Mouse (Mus musculus): ENCODE results near the gene Metrn. TPM values are rescaled to one million over a fixed set of nuclear protein-coding genes. Genes with fewer than 3 reads are reported as not detected.
"Not testable (repeated sequence)": the region's sequence is repeated elsewhere in the genome, so short reads cannot be mapped to it uniquely, and the experiment has no call there.

The Metrn gene
- polyA plus RNA-seq, 1 experiment = 159 TPM

DNA sequence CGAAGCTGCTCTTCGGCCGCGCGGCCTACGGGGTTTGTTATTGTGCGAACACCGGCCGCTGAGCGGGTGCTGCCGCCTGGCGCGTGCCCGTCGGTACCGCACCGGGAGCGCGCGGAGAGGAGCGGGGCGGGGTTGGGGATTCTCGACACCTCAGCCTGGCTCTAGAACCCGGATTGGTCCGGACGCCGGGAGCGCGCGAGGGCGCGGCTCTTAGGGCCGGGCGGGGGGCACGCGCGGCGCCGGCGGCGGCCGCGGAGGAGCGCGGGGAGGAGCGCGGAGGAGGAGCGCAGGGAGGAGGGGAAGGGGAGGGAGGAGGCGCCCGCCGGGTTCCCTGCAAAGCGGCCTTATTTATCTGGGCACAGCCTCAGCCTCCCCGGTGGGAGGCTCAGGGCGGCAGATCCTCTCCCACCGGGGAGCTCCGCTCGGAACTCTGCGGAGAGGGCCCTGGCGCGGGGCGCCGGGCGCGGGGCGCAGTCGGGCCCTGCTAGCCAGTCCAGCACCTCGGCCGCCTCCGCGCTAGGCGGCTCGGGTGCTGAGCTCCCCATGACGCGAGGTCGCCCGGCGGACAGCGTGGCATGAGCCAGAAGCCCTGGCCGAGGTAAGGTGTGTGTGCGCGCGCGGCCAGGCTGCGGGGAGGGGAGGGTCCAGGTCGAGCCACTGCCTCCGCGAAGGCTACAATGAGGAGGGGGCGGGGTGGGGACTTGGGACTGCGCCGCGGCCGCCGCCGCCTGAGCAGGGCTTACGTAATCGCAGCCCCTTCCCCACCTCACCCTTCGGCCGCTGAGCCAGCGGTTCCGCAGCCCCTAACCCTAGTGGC lies 12.1 kb upstream of the Metrn start, which contains the start of gene Fbxl16:
Gene Fbxl16, plus strand, starts transcription at position 297 of the 817 bp plus-strand sequence.
- peak; percentile 81 to 92 for DNase-seq (ENCODE audit: extremely low spot score in 1 of 2, low spot score in 1 of 2)

DNA sequence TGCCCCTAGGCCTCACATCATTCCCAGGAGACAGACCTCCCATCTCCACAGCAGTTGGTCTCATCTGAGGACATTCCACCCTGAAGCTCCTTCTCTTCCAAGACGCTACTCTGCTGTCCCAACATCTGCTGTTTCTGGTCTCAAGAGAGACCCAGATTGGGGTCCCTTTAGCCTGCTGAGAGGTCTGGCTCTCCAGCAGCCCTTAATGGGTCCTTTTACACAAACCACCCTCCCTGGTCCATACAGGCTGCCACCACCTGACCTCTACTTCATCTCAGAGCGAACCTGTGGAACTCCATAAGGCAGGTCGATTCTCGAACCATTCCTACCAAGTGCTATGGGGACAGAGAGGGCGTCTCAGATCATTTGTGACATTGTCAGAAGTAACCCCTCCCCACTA lies 11.1 kb upstream of the Metrn start:
- DNase-seq (ENCODE audit: extremely low spot score in 1 of 2, low spot score in 1 of 2) = no peak

DNA sequence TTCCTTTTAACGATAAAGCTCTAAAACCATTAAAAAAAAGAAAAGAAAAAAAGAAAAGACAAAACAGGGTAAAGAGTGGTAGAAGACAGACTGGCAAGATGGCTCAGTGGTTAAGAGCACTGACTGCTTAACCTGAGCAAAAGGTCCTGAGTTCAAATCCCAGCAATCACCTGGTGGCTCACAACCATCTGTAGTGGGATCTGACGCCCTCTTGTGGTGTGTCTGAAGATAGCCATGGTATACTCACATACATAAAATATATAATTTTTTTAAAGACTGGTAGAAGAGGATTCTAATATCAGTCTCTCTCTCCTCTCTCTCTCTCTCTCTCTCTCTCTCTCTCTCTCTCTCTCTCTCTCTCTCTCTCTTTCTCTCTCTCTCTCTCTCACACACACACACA lies 10.5 kb upstream of the Metrn start:
- DNase-seq (ENCODE audit: extremely low spot score in 1 of 2, low spot score in 1 of 2) = not testable (repeated sequence)

- no peak for DNase-seq (ENCODE audit: extremely low spot score in 1 of 2, low spot score in 1 of 2)
Observed at GRCm38 (mm10) chr17:25806507-25806906, 9.6 kb upstream of the Metrn start.

DNA sequence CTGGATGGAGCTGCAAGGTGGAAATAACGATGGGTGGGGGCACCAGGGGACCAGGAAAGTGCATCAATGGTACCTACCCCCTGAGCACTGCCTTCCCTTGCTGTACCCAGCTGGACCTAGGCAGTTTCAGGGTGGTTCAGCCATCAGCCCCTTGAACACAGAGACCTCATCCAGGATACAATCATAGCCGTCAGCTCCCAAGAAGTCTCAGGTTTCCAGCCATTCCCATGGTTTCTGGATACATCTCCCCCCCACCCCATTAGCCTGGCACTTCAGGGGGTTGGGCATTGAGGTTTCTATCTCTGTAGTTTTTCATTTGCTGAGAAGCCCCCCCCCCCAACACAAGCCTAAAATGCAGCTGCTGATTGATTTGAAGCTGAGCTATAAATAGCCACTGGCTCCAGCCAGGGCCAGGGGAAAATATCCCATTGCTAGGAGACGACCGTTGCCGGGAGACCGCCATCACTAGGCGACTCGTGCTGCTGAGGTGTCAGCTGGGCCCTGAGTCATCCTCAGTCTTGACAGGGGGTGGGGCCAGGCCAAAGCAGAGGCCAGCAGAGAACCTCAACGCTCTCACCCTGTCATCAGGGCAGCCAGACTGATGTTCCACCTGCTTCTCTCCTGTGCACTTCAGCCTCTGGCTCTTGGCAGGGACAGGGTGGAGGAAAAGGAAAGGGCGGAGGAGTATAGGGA lies 6.0 kb upstream of the Metrn start:
- peak; percentile 87 to 88 for DNase-seq (ENCODE audit: extremely low spot score in 1 of 2, low spot score in 1 of 2)

- peak in 1 of 2 experiments; percentile 89 for DNase-seq (ENCODE audit: extremely low spot score in 1 of 2, low spot score in 1 of 2)
Observed at GRCm38 (mm10) chr17:25801029-25801428, 4.1 kb upstream of the Metrn start.

DNA sequence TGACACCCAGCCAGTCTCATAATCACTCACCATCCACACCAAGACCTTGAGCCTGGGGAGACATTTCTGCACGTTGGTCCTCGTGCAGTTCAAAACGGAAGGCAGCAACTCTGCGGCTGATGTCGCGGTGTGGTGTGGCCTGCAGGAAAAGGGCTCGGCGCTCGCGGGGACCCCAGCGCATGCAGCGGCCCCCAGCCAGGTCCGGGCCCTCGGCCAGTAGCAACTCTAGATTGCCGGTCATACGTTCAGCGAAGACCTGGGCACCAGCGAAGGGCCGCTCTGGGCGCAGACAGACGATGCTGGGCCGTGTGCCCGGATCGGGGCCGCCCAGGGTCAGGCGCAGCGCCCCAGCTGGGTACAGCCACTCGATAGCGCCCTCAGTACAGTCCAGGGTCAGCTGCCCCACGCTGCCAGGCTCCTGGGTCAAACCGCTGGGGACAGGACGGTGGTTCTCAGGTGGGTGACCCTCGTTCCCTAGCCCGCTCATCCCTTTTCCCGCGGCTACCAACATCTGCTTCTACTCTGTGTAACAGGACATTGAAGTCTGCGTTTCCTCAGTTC lies 645 bp downstream of the Metrn start:
- DNase-seq (ENCODE audit: extremely low spot score in 1 of 2, low spot score in 1 of 2) = no peak

DNA sequence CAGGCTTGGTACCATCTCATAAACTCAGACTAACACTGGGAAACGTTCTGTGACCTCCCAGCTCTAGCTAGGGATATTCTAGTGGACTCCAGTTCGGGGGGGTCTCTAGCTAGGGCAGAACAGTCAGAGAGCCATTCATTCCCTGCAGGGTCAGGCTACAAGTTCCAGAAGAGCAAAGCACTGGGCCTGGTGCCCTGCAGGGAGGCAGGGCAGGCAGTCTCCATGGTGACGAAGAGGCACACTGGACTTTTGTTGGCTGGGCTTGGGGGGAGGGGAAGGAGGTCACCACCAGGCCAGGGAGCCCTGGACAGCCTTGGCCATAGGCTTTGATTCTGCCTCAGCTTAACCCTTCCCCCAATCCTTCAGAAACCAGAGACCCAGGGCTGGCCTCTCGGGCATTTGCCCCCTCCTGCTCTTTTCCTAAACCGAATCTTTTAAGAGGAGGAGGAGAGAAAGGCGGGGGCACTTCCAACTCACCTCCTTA lies 1.3 kb downstream of the Metrn start, which contains the start of gene AC134908.4:
Gene AC134908.4, minus strand, starts transcription at position 51 of the 484 bp plus-strand sequence.
- DNase-seq (ENCODE audit: extremely low spot score in 1 of 2, low spot score in 1 of 2) = peak; percentile 59 to 66

DNA sequence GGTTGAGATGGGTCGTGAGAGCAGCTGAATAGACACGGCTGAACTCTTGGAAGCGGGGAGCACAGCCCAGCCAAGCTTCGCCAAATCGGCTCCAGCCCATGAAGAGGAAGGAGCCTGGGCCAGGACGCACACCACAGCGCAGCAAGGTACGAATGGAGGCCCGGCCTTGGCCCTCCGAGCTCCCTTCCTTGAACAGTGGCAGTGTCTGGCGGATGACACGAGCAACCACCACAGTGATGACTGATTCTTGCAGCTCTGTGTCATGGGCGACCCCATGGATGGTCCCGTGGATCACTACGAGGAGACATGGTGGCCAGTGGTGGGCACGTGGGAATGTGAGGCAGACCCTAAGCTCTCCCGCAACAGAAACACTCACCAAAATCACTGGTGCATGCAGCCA lies 1.9 kb downstream of the Metrn start:
- no peak for DNase-seq (ENCODE audit: extremely low spot score in 1 of 2, low spot score in 1 of 2)

- DNase-seq (ENCODE audit: extremely low spot score in 1 of 2, low spot score in 1 of 2) = no peak
Observed at GRCm38 (mm10) chr17:25794197-25794596, 2.7 kb downstream of the Metrn start.

- DNase-seq (ENCODE audit: extremely low spot score in 1 of 2, low spot score in 1 of 2) = peak in 1 of 2 experiments; percentile 71
Observed at GRCm38 (mm10) chr17:25792615-25793014, 4.3 kb downstream of the Metrn start, which contains the start of gene Fam173a. Gene Fam173a (minus strand): TSS chr17:25792901.

- DNase-seq (ENCODE audit: extremely low spot score in 1 of 2, low spot score in 1 of 2) = peak; percentile 64 to 91
Observed at GRCm38 (mm10) chr17:25791843-25792527, 5.0 kb downstream of the Metrn start.

GRCm38 (mm10) chr17:25791320-25791842 lies 5.6 kb downstream of the Metrn start:
- DNase-seq (ENCODE audit: extremely low spot score in 1 of 2, low spot score in 1 of 2) = no peak

DNA sequence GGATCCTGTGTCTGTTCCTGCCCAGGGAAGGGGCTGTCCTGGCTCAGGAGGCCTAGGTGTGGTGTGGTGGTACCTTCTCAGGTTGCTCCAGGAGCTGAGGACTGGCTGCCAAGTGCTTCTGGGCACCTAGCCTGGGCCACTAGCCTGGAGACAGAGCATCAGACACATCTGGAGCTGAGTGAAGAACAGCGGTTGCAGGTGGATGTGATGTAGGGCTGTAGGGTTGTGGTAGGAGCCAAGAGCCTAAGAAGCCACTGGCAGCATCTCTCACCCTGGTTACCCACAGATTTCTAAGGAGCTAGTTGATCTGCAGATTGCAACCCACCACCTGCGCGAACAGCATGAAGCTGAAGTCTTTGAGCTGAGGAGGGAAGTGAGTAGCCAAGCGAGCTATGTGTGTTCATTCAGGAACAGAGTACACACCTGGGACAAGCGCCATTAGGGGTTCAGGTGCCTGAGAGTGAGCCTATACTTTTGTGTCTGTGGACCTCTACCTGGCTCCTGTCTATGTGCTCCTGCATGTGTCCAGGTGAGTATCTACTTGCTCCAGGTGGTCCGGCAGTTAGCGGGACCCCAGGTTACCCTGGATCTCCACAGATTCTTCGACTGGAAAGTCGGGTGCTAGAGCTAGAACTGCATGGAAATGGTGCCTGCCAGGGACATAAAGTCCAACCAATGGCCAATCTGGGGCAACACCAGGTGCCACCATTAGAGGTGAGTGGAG lies 10.0 kb downstream of the Metrn start:
- DNase-seq (ENCODE audit: extremely low spot score in 1 of 2, low spot score in 1 of 2) = no peak

- no peak for DNase-seq (ENCODE audit: extremely low spot score in 1 of 2, low spot score in 1 of 2)
Observed at GRCm38 (mm10) chr17:25786280-25786679, 10.7 kb downstream of the Metrn start, which contains the start of gene Ccdc78. Gene Ccdc78 (plus strand): TSS chr17:25786580.

GRCm38 (mm10) chr17:25785281-25785745 lies 11.6 kb downstream of the Metrn start, which contains the start of gene Haghl:
Gene Haghl (minus strand): TSS chr17:25785673.
- DNase-seq (ENCODE audit: extremely low spot score in 1 of 2, low spot score in 1 of 2) = peak; percentile 93 to 98

GRCm38 (mm10) chr17:25783861-25784574 lies 12.9 kb downstream of the Metrn start:
- DNase-seq (ENCODE audit: extremely low spot score in 1 of 2, low spot score in 1 of 2) = no peak

DNA sequence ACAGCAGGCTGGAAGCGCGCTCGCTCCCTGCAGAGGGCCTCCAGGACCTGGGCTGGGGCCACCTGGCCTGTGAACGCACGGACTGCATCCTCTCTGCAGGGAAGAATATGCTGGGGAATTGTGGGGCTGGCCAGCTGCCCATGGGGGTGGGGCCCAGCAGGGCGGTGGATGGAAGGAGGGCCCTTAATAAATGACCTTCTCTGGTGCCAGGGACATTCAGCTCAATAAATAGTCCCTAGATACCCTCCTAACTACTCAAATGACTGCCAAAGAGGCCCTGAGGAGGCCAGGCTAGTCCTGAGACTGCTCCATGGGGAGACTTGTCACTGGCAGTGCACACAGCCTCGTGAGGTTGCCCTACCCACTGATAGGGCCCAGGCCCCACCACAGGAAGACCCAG lies 13.8 kb downstream of the Metrn start:
- DNase-seq (ENCODE audit: extremely low spot score in 1 of 2, low spot score in 1 of 2) = no peak

DNA sequence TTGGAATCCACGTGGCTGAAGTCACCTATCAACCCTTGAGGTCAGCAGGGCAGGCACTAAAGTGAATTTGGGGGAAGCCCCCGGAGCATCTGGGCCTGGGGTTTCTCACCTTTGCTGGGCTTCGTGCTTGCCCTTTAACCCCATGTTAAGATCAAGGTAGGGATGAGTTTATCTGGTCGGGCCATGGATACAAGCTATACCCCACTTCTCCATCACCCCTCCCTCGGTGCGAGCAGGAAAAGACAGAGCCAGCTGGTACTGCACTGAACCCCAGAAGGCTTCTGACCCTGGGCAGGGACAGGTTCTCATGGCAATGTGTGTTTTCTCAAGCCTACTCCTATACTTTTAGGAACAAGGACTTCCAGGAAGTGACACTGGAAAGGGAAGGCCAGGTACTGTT lies 15.6 kb downstream of the Metrn start:
- DNase-seq (ENCODE audit: extremely low spot score in 1 of 2, low spot score in 1 of 2) = no peak
